Mouse (Mus musculus) intestine, embryonic 15.5 days (tissue): ENCODE results near the gene Zfp617. TPM values are rescaled to one million over a fixed set of nuclear protein-coding genes. Genes with fewer than 3 reads are reported as not detected.
"Not testable (repeated sequence)": the region's sequence is repeated elsewhere in the genome, so short reads cannot be mapped to it uniquely, and the experiment has no call there.

Source experiments
- ATAC-seq: fragments of 200-750 bp; cut with Nextera tagmentation; 2 replicates; pipeline ENCODE4 v1.8.0; 2017; ENCODE audit warnings: moderate TSS enrichment, moderate library complexity
- H3K27ac ChIP-seq: fragments of 300-500 bp; sonication (generic); 2 replicates; pipeline ENCODE4 v1.5.1; 2015; ENCODE audit warnings: mild to moderate bottlenecking, inconsistent platforms
- H3K27me3 ChIP-seq: fragments of 300-500 bp; sonication (generic); replicated peaks from 2 replicates; pipeline ENCODE4 v1.6.1; 2015; ENCODE audit warnings: inconsistent platforms
- H3K36me3 ChIP-seq: fragments of 300-500 bp; sonication (generic); 2 replicates; pipeline ENCODE4 v1.6.1; 2015; ENCODE audit warnings: inconsistent platforms
- H3K4me1 ChIP-seq: fragments of 300-500 bp; sonication (generic); replicated peaks from 2 replicates; pipeline ENCODE4 v1.6.1; 2015; ENCODE audit warnings: inconsistent platforms
- H3K4me2 ChIP-seq: fragments of 300-500 bp; sonication (generic); replicated peaks from 2 replicates; pipeline ENCODE4 v1.6.1; 2015; ENCODE audit warnings: mild to moderate bottlenecking, inconsistent platforms
- H3K4me3 ChIP-seq: fragments of 300-500 bp; sonication (generic); replicated peaks from 2 replicates; pipeline ENCODE4 v1.5.1; 2015; ENCODE audit warnings: inconsistent platforms
- H3K9ac ChIP-seq: fragments of 300-500 bp; sonication (generic); 2 replicates; pipeline ENCODE4 v1.6.1; 2015; ENCODE audit warnings: inconsistent platforms
- H3K9me3 ChIP-seq: fragments of 300-500 bp; sonication (generic); 2 replicates; pipeline ENCODE4 v1.6.1; 2016; ENCODE audit warnings: inconsistent platforms
- WGBS: fragments of 180-500 bp; shearing (Covaris S2); methylation state at CpG from one replicate; pipeline ENCODE4 v1.1.7; 2015; 5-methylcytosine and 5-hydroxymethylcytosine counted together
- polyA plus RNA-seq: library from polyadenylated mRNA; unstranded; fragments of >200 nt; fragmentation: Nextera tagmentation; extraction: Ambion mirVana; gene quantifications from 2 replicates; pipeline ENCODE4 v1.2.1, GENCODE M21; 2015

Gene Zfp617
- polyA plus RNA-seq, 1 experiment from 2014 or later = 18.4 TPM

GRCm38 (mm10) chr8:71927779-71928178 is 19.3 kb downstream of the Zfp617 start:
- Histone ChIP-seq H3K27me3 (no peaks in the 10 kb centered on the region), H3K4me1 (no peaks in the 10 kb centered on the region), H3K27ac (no peak overlapping the region), H3K4me2 (no peak overlapping the region), H3K9ac (no peak overlapping the region), H3K9me3 (no peaks in the 10 kb centered on the region), H3K36me3 (peaks cover 24% of the 10 kb centered on the region), H3K4me3 (no peak overlapping the region)
- ATAC-seq = no peak

GRCm38 (mm10) chr8:71938037-71938436 is 29.6 kb downstream of the Zfp617 start:
- 70% methylated on average over 2 of the region's 2 CpGs for WGBS
- not testable (repeated sequence) for H3K27me3 ChIP-seq, H3K27ac ChIP-seq, H3K9me3 ChIP-seq, H3K4me1 ChIP-seq, H3K36me3 ChIP-seq, H3K4me3 ChIP-seq, ATAC-seq, H3K9ac ChIP-seq, H3K4me2 ChIP-seq

GRCm38 (mm10) chr8:71940293-71941208 is 32.1 kb downstream of the Zfp617 start:
- H3K36me3 ChIP-seq = no peaks in the 10 kb centered on the region
- no peak overlapping the region for H3K4me2 ChIP-seq
- H3K27me3 ChIP-seq = no peaks in the 10 kb centered on the region
- H3K9me3 ChIP-seq = no peaks in the 10 kb centered on the region
- no peaks in the 10 kb centered on the region for H3K4me1 ChIP-seq
- no peak for ATAC-seq
- no peak overlapping the region for H3K9ac ChIP-seq
- no peak overlapping the region for H3K4me3 ChIP-seq
- H3K27ac ChIP-seq = no peak overlapping the region
- 74% methylated on average over 2 of the region's 2 CpGs for WGBS

- 79% methylated on average over 1 of the region's 1 CpGs for WGBS
- H3K27ac ChIP-seq = no peak overlapping the region
- H3K9ac ChIP-seq = no peak overlapping the region
- no peaks in the 10 kb centered on the region for H3K36me3 ChIP-seq
- no peaks in the 10 kb centered on the region for H3K4me1 ChIP-seq
- no peak for ATAC-seq
- no peaks in the 10 kb centered on the region for H3K27me3 ChIP-seq
- H3K4me2 ChIP-seq = no peak overlapping the region
- no peak overlapping the region for H3K4me3 ChIP-seq
- no peaks in the 10 kb centered on the region for H3K9me3 ChIP-seq
Measured at GRCm38 (mm10) chr8:71941776-71942175, 33.3 kb downstream of the Zfp617 start.

GRCm38 (mm10) chr8:71948624-71949023 is 40.2 kb downstream of the Zfp617 start:
- Histone ChIP-seq H3K27ac (no peak overlapping the region), H3K9me3 (no peaks in the 10 kb centered on the region), H3K4me1 (peaks cover 4% of the 10 kb centered on the region; the same call in 1 of the 2 replicates), H3K4me2 (no peak overlapping the region), H3K4me3 (no peak overlapping the region), H3K27me3 (no peaks in the 10 kb centered on the region), H3K9ac (no peak overlapping the region), H3K36me3 (no peaks in the 10 kb centered on the region)
- no peak for ATAC-seq
- WGBS = 86% methylated on average over 5 of the region's 5 CpGs

GRCm38 (mm10) chr8:71950482-71951221 is 42.2 kb downstream of the Zfp617 start, which contains the start of gene Zfp961:
TSS of gene Zfp961 (plus strand) at chr8:71951038.
- peaks cover 4% of the 10 kb centered on the region; the same call in 1 of the 2 replicates for H3K36me3 ChIP-seq
- 2% methylated on average over 34 of the region's 34 CpGs for WGBS
- no peaks in the 10 kb centered on the region for H3K9me3 ChIP-seq
- no peaks in the 10 kb centered on the region for H3K27me3 ChIP-seq
- peak within 1 kb of the TSS; percentile 84 for H3K27ac ChIP-seq
- peak within 1 kb of the TSS; percentile 65 for H3K4me2 ChIP-seq
- H3K4me1 ChIP-seq = peaks cover 4% of the 10 kb centered on the region; the same call in 1 of the 2 replicates
- peak within 1 kb of the TSS; percentile 80 for H3K9ac ChIP-seq
- peak within 1 kb of the TSS; percentile 76 for H3K4me3 ChIP-seq
- peak; percentile 100 for ATAC-seq

- peak overlapping the region; percentile 65 for H3K4me2 ChIP-seq
- peak overlapping the region; percentile 41; the same call in 1 of the 2 replicates for H3K27ac ChIP-seq
- WGBS = 21% methylated on average over 14 of the region's 14 CpGs
- no peak for ATAC-seq
- H3K9ac ChIP-seq = peak overlapping the region; percentile 80
- peaks cover 4% of the 10 kb centered on the region; the same call in 1 of the 2 replicates for H3K36me3 ChIP-seq
- peaks cover 4% of the 10 kb centered on the region; the same call in 1 of the 2 replicates for H3K4me1 ChIP-seq
- no peaks in the 10 kb centered on the region for H3K9me3 ChIP-seq
- H3K4me3 ChIP-seq = peak overlapping the region; percentile 76
- no peaks in the 10 kb centered on the region for H3K27me3 ChIP-seq
Measured at GRCm38 (mm10) chr8:71951436-71952161, 43.2 kb downstream of the Zfp617 start.

GRCm38 (mm10) chr8:71952489-71952888 is 44.1 kb downstream of the Zfp617 start:
- no peak for ATAC-seq
- peaks cover 4% of the 10 kb centered on the region; the same call in 1 of the 2 replicates for H3K4me1 ChIP-seq
- H3K4me2 ChIP-seq = peak overlapping the region; percentile 65
- H3K27ac ChIP-seq = no peak overlapping the region
- no peaks in the 10 kb centered on the region for H3K27me3 ChIP-seq
- H3K4me3 ChIP-seq = no peak overlapping the region
- no peak overlapping the region for H3K9ac ChIP-seq
- H3K36me3 ChIP-seq = peaks cover 4% of the 10 kb centered on the region; the same call in 1 of the 2 replicates
- 82% methylated on average over 1 of the region's 1 CpGs for WGBS
- no peaks in the 10 kb centered on the region for H3K9me3 ChIP-seq

GRCm38 (mm10) chr8:71952961-71953700 is 44.7 kb downstream of the Zfp617 start:
- not testable (repeated sequence) for H3K27ac ChIP-seq, ATAC-seq, H3K27me3 ChIP-seq, H3K4me1 ChIP-seq, H3K9me3 ChIP-seq, H3K4me3 ChIP-seq, H3K36me3 ChIP-seq, H3K9ac ChIP-seq, H3K4me2 ChIP-seq
- 90% methylated on average over 16 of the region's 16 CpGs for WGBS

GRCm38 (mm10) chr8:71954666-71955065 is 46.2 kb downstream of the Zfp617 start:
- ATAC-seq = no peak
- Histone ChIP-seq H3K4me3 (no peak overlapping the region), H3K9ac (no peak overlapping the region), H3K27me3 (no peaks in the 10 kb centered on the region), H3K4me2 (no peak overlapping the region), H3K36me3 (peaks cover 4% of the 10 kb centered on the region; the same call in 1 of the 2 replicates), H3K9me3 (no peaks in the 10 kb centered on the region), H3K4me1 (peaks cover 4% of the 10 kb centered on the region; the same call in 1 of the 2 replicates), H3K27ac (no peak overlapping the region)
- 97% methylated on average over 9 of the region's 9 CpGs for WGBS

GRCm38 (mm10) chr8:71960483-71960882 is 52.0 kb downstream of the Zfp617 start:
- no peak overlapping the region for H3K4me3 ChIP-seq
- no peak overlapping the region for H3K4me2 ChIP-seq
- no peak overlapping the region for H3K27ac ChIP-seq
- ATAC-seq = no peak; the same call in 1 of the 2 replicates
- no peaks in the 10 kb centered on the region for H3K4me1 ChIP-seq
- no peaks in the 10 kb centered on the region for H3K9me3 ChIP-seq
- no peak overlapping the region for H3K9ac ChIP-seq
- H3K27me3 ChIP-seq = no peaks in the 10 kb centered on the region
- peaks cover 7% of the 10 kb centered on the region; the same call in 1 of the 2 replicates for H3K36me3 ChIP-seq
